Mouse (Mus musculus) C2C12 (cell line): Measurements from ENCODE around the gene Mapkap1. TPM values are rescaled to one million over a fixed set of nuclear protein-coding genes. Genes with fewer than 3 reads are reported as not detected.

Source experiments
- H3K27me3 ChIP-seq: one replicate; pipeline ENCODE4 v1.6.1; 2011; ENCODE audit not compliant: control insufficient read depth, insufficient read depth, insufficient read length
- H3K36me3 ChIP-seq: one replicate; pipeline ENCODE4 v1.6.1; 2011; ENCODE audit not compliant: control insufficient read depth, insufficient read depth
- H3K4me3 ChIP-seq: one replicate; pipeline ENCODE4 v1.5.1; 2011; ENCODE audit warnings: mild to moderate bottlenecking, control low read depth; ENCODE audit not compliant: poor library complexity, insufficient read depth, severe bottlenecking
- H3K79me2 ChIP-seq: one replicate; pipeline ENCODE4 v1.6.1; 2011; ENCODE audit not compliant: control insufficient read depth, insufficient read depth
- H3K79me3 ChIP-seq: one replicate; pipeline ENCODE4 v1.6.1; 2011; ENCODE audit warnings: low read depth, control low read depth
- H3ac ChIP-seq: one replicate; pipeline ENCODE3; 2011; ENCODE audit warnings: low read depth; ENCODE audit not compliant: control insufficient read depth, insufficient read length
- CEBPB ChIP-seq: IDR thresholded peaks from one replicate; pipeline ENCODE4 v1.6.1; 2011; ENCODE audit warnings: low read depth, mild to moderate bottlenecking, control low read depth, moderate library complexity
- CTCF ChIP-seq: IDR thresholded peaks from one replicate; pipeline ENCODE4 v1.5.1; 2011; ENCODE audit not compliant: control insufficient read depth, insufficient read depth, insufficient read length
- FOSL1 ChIP-seq: IDR thresholded peaks from one replicate; pipeline ENCODE4 v1.8.0; 2011; ENCODE audit warnings: mild to moderate bottlenecking, low read length; ENCODE audit not compliant: poor library complexity, insufficient read depth, severe bottlenecking
- MAX ChIP-seq: IDR thresholded peaks from one replicate; pipeline ENCODE4 v1.6.1; 2011; ENCODE audit warnings: mild to moderate bottlenecking, control low read depth
- MYOD1 ChIP-seq: IDR thresholded peaks from one replicate; pipeline ENCODE4 v1.6.1; 2011; ENCODE audit warnings: low read depth; ENCODE audit not compliant: control insufficient read depth, insufficient read length
- MYOG ChIP-seq: IDR thresholded peaks from one replicate; pipeline ENCODE4 v1.6.1; 2011; ENCODE audit not compliant: control insufficient read depth, insufficient read length; ENCODE audit errors: extremely low read depth
- USF1 ChIP-seq: IDR thresholded peaks from one replicate; pipeline ENCODE4 v1.6.1; 2011; ENCODE audit warnings: low read depth, mild to moderate bottlenecking, control low read depth, moderate library complexity
- polyA plus RNA-seq: library from polyadenylated mRNA; unstranded; fragments of >200 nt; fragmentation: generic; extraction: Trizol; gene quantifications from one replicate; pipeline ENCODE4 v1.2.1, GENCODE M21; 2012; ENCODE audit warnings: missing spikeins

Mapkap1 gene
- polyA plus RNA-seq, 1 experiment = 33.2 TPM

- TF ChIP-seq MAX (no peak), CEBPB (no peak)
- Histone ChIP-seq H3K27me3 (no peaks in the 10 kb centered on the region), H3K79me2 (no peaks in the 10 kb centered on the region), H3K36me3 (peaks cover 3% of the 10 kb centered on the region), H3K79me3 (no peaks in the 10 kb centered on the region), H3K4me3 (no peak overlapping the region), H3ac (no peak overlapping the region)
These were observed 137.4 kb downstream of the Mapkap1 start for GRCm38 (mm10) chr2:34544021-34544420.

GRCm38 (mm10) chr2:34544646-34545395 is 138.2 kb downstream of the Mapkap1 start:
- Histone ChIP-seq H3K4me3 (no peak overlapping the region), H3K36me3 (peaks cover 6% of the 10 kb centered on the region), H3K79me3 (no peaks in the 10 kb centered on the region), H3K27me3 (no peaks in the 10 kb centered on the region), H3K79me2 (no peaks in the 10 kb centered on the region), H3ac (no peak overlapping the region)
- TF ChIP-seq USF1 (no peak), MAX (no peak), CTCF (no peak), CEBPB (no peak), FOSL1 (no peak), MYOD1 (no peak), MYOG (no peak)

GRCm38 (mm10) chr2:34546176-34546677 is 139.7 kb downstream of the Mapkap1 start:
- no peaks in the 10 kb centered on the region for H3K27me3 ChIP-seq
- TF ChIP-seq MYOD1 (no peak), MYOG (no peak), FOSL1 (no peak), CEBPB (no peak), MAX (no peak), USF1 (no peak), CTCF (no peak)
- peaks cover 3% of the 10 kb centered on the region for H3K36me3 ChIP-seq
- no peaks in the 10 kb centered on the region for H3K79me2 ChIP-seq
- H3ac ChIP-seq = no peak overlapping the region
- H3K4me3 ChIP-seq = no peak overlapping the region
- no peaks in the 10 kb centered on the region for H3K79me3 ChIP-seq

GRCm38 (mm10) chr2:34547516-34547915 is 140.9 kb downstream of the Mapkap1 start:
- no peak overlapping the region for H3ac ChIP-seq
- TF ChIP-seq CEBPB (no peak), MAX (no peak), MYOG (no peak), USF1 (no peak), MYOD1 (no peak), FOSL1 (no peak), CTCF (no peak)

GRCm38 (mm10) chr2:34548961-34549360 is 142.4 kb downstream of the Mapkap1 start:
- TF ChIP-seq MAX = no peak
- no peak for TF ChIP-seq MYOD1
- no peak for TF ChIP-seq USF1
- TF ChIP-seq CTCF = no peak
- no peak for TF ChIP-seq CEBPB
- TF ChIP-seq FOSL1 = no peak
- no peak for TF ChIP-seq MYOG
- no peaks in the 10 kb centered on the region for H3K27me3 ChIP-seq
- no peak overlapping the region for H3ac ChIP-seq
- H3K79me2 ChIP-seq = no peaks in the 10 kb centered on the region
- peaks cover 3% of the 10 kb centered on the region for H3K36me3 ChIP-seq
- H3K4me3 ChIP-seq = no peak overlapping the region
- no peaks in the 10 kb centered on the region for H3K79me3 ChIP-seq

More at GRCm38 (mm10) chr2:34547516-34547915, 140.9 kb downstream of the Mapkap1 start:
- Histone ChIP-seq H3K79me2 (no peaks in the 10 kb centered on the region), H3K79me3 (no peaks in the 10 kb centered on the region), H3K27me3 (no peaks in the 10 kb centered on the region), H3K4me3 (no peak overlapping the region), H3K36me3 (peaks cover 3% of the 10 kb centered on the region)

GRCm38 (mm10) chr2:34549469-34549868 is 142.9 kb downstream of the Mapkap1 start:
- Histone ChIP-seq H3ac (no peak overlapping the region), H3K36me3 (peaks cover 3% of the 10 kb centered on the region), H3K79me3 (no peaks in the 10 kb centered on the region), H3K27me3 (no peaks in the 10 kb centered on the region), H3K79me2 (no peaks in the 10 kb centered on the region), H3K4me3 (no peak overlapping the region)
- no peak for TF ChIP-seq CEBPB
- TF ChIP-seq MAX = no peak
- no peak for TF ChIP-seq USF1
- TF ChIP-seq FOSL1 = no peak
- no peak for TF ChIP-seq CTCF
- no peak for TF ChIP-seq MYOD1
- TF ChIP-seq MYOG = no peak
